Mouse (Mus musculus) liver, embryonic 13.5 days (tissue): ENCODE measurements around the gene Desi1. TPM values are rescaled to one million over a fixed set of nuclear protein-coding genes. Genes with fewer than 3 reads are reported as not detected.
"Not testable (repeated sequence)": the region's sequence is repeated elsewhere in the genome, so short reads cannot be mapped to it uniquely, and the experiment has no call there.

Experiments used
- ATAC-seq: fragments of 200-750 bp; cut with Nextera tagmentation; 2 replicates; pipeline ENCODE4 v1.8.0; 2017; ENCODE audit warnings: low read depth, mild to moderate bottlenecking, moderate number of reproducible peaks, moderate library complexity
- DNase-seq: peaks from one replicate; pipeline ENCODE4 v3.0.0; 2022
- H3K27ac ChIP-seq: fragments of 300-500 bp; sonication (generic); 2 replicates; pipeline ENCODE4 v1.5.1; 2015; ENCODE audit warnings: moderate library complexity, mild to moderate bottlenecking, inconsistent platforms
- H3K27me3 ChIP-seq: fragments of 300-500 bp; sonication (generic); 2 replicates; pipeline ENCODE4 v1.6.1; 2015; ENCODE audit warnings: mild to moderate bottlenecking, inconsistent platforms
- H3K36me3 ChIP-seq: fragments of 300-500 bp; sonication (generic); 2 replicates; pipeline ENCODE4 v1.6.1; 2015; ENCODE audit warnings: mild to moderate bottlenecking, inconsistent platforms
- H3K4me1 ChIP-seq: fragments of 300-500 bp; sonication (generic); replicated peaks from 2 replicates; pipeline ENCODE4 v1.6.1; 2015; ENCODE audit warnings: inconsistent platforms
- H3K4me2 ChIP-seq: fragments of 300-500 bp; sonication (generic); 2 replicates; pipeline ENCODE4 v1.6.1; 2015; ENCODE audit warnings: inconsistent platforms, mild to moderate bottlenecking, moderate library complexity
- H3K4me3 ChIP-seq: fragments of 300-500 bp; sonication (generic); replicated peaks from 2 replicates; pipeline ENCODE4 v1.5.1; 2015; ENCODE audit warnings: mild to moderate bottlenecking, inconsistent platforms
- H3K9ac ChIP-seq: fragments of 300-500 bp; sonication (generic); 2 replicates; pipeline ENCODE4 v1.6.1; 2015; ENCODE audit warnings: mild to moderate bottlenecking, inconsistent platforms
- H3K9me3 ChIP-seq: fragments of 300-500 bp; sonication (generic); replicated peaks from 2 replicates; pipeline ENCODE4 v1.6.1; 2016; ENCODE audit warnings: inconsistent platforms
- WGBS: fragments of 180-500 bp; shearing (Covaris S2); methylation state at CpG from one replicate; pipeline ENCODE4 v1.1.7; 2015; ENCODE audit not compliant: insufficient replicate concordance; 5-methylcytosine and 5-hydroxymethylcytosine counted together
- polyA plus RNA-seq: library from polyadenylated mRNA; unstranded; fragments of >200 nt; fragmentation: Nextera tagmentation; extraction: Ambion mirVana; gene quantifications from 2 replicates; pipeline ENCODE4 v1.2.1, GENCODE M21; 2015

Gene Desi1
- polyA plus RNA-seq, 1 experiment from 2014 or later = 12.8 TPM

DNA sequence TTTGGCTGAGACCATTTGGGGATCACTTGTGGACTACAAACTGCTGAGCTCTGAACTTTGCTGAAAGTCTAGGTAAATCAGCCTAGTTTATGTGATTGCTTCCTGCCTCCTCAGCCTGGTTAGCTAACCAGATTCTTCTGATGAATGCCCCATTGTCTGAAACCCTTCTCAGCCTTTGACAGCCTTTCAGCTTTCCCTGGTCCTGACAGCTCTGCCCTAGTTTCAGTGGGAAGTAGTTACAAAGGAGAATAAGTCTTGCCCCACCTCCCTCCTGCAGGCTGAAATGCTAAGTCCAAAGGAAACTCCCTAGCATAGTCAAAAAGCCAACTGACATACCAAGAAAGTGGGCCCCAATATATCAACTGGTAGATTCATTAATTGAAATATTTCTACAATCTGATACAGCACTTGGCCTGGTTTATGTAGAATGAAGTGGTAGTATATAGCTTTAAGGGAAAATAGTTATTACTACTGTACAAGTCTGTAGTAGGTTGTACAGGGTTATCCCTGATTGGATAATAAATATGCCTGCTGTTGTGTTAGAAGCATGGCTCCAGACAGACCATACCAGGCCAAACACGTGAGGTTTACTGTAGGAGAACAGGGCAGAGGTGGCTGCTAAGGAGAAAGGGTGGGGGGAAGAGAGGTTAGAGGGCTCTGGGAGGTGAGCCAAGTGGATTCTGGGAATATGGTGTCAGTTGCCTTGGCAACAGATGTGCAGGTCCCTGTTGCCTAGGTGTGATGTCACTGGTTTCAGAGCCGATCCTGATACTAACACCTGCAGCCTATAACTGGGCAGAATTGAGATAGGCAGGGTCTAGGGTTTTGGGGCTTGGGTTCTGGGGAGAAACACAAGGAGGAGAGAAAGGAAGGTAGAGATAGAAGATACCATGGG lies 48.1 kb downstream of the Desi1 start:
- 0 out of 2 replicates have a peak overlapping the region, but pooled peaks have one; percentile 7 for H3K27ac ChIP-seq
- H3K4me3 ChIP-seq = no peak overlapping the region
- H3K4me1 ChIP-seq = peaks cover 24% of the 10 kb centered on the region
- ATAC-seq (no peak), DNase-seq (no peak)
- no peaks in the 10 kb centered on the region for H3K9me3 ChIP-seq
- H3K9ac ChIP-seq = no peak overlapping the region
- H3K36me3 ChIP-seq = no peaks in the 10 kb centered on the region
- 62% methylated on average over 2 of the region's 2 CpGs for WGBS
- H3K27me3 ChIP-seq = 0 out of 2 replicates have a peak, but pooled peaks cover 3% of the 10 kb centered on the region
- no peak overlapping the region for H3K4me2 ChIP-seq

GRCm38 (mm10) chr15:81982173-81982572 lies 51.5 kb downstream of the Desi1 start:
- 47% methylated on average over 1 of the region's 1 CpGs for WGBS
- H3K9ac ChIP-seq = no peak overlapping the region

GRCm38 (mm10) chr15:81980321-81980720 lies 53.3 kb downstream of the Desi1 start, which contains the start of gene 1700029P11Rik:
TSS of gene 1700029P11Rik (plus strand) at chr15:81980540.
- H3K27me3 ChIP-seq = no peaks in the 10 kb centered on the region
- DNase-seq = no peak
- H3K4me2 ChIP-seq = no peak within 1 kb of the TSS
- no peak for ATAC-seq
- no peaks in the 10 kb centered on the region for H3K36me3 ChIP-seq
- H3K27ac ChIP-seq = no peak within 1 kb of the TSS
- peaks cover 5% of the 10 kb centered on the region; the same call in 1 of the 2 replicates for H3K4me1 ChIP-seq
- H3K4me3 ChIP-seq = no peak within 1 kb of the TSS
- H3K9ac ChIP-seq = no peak within 1 kb of the TSS
- H3K9me3 ChIP-seq = peaks cover 3% of the 10 kb centered on the region; the same call in 1 of the 2 replicates
- 78% methylated on average over 23 of the region's 23 CpGs for WGBS

More at GRCm38 (mm10) chr15:81982173-81982572, 51.5 kb downstream of the Desi1 start:
- peaks cover 5% of the 10 kb centered on the region; the same call in 1 of the 2 replicates for H3K4me1 ChIP-seq
- H3K27ac ChIP-seq = no peak overlapping the region
- DNase-seq (no peak), ATAC-seq (no peak)
- H3K27me3 ChIP-seq = no peaks in the 10 kb centered on the region
- H3K36me3 ChIP-seq = no peaks in the 10 kb centered on the region
- H3K4me3 ChIP-seq = no peak overlapping the region
- no peaks in the 10 kb centered on the region for H3K9me3 ChIP-seq
- no peak overlapping the region for H3K4me2 ChIP-seq

GRCm38 (mm10) chr15:81975156-81975555 lies 58.5 kb downstream of the Desi1 start:
- not testable (repeated sequence) for H3K4me3 ChIP-seq, DNase-seq, H3K9me3 ChIP-seq, H3K36me3 ChIP-seq, ATAC-seq, H3K27me3 ChIP-seq, H3K27ac ChIP-seq, H3K4me2 ChIP-seq, H3K4me1 ChIP-seq, H3K9ac ChIP-seq
- WGBS = 84% methylated on average over 8 of the region's 8 CpGs

DNA sequence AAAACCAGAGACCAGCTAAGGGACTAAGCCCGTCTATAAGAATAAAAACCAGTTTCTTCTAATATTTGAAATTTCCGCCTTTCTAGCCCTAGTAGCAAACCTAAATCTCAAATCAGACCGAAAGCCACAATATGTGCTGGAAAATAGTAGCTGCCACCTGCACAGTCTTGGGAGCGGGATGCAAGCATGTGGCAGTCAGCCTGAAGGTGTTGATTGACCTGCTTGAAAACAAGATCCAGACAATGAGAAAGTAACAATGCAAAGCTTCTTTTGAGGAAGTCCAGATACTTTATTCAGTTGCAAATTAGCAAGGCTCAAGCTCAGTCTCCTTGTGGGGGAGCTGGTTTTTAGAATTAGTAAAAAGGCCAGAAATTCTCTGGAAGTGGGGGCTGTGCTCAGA lies 63.2 kb downstream of the Desi1 start:
- not testable (repeated sequence) for H3K36me3 ChIP-seq, H3K4me3 ChIP-seq, H3K9ac ChIP-seq, H3K9me3 ChIP-seq, ATAC-seq, H3K27ac ChIP-seq, DNase-seq, H3K4me2 ChIP-seq, H3K27me3 ChIP-seq
- H3K4me1 ChIP-seq = peaks cover 19% of the 10 kb centered on the region
- WGBS = 82% methylated on average over 4 of the region's 4 CpGs

DNA sequence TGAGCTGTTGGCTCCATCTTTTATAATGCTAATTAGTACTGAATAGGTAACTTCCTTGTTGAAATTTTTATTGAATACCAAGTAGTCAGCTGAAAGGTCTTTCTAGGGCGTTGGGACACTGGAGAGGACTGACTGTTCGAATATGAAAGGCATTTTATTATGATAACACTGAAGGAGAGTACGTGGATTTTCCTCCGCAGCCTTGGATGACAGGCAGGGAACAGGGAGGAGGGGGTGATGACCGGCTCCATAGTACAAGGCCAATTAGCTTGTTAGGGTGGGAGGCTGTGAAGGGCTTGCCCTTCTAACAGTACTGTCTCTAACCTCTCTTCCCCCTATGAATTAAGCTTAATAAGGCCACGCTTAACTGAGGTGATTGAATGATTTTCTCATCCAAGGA lies 64.0 kb downstream of the Desi1 start:
- not testable (repeated sequence) for H3K4me3 ChIP-seq, H3K4me2 ChIP-seq, ATAC-seq, DNase-seq, H3K27ac ChIP-seq, H3K9me3 ChIP-seq, H3K27me3 ChIP-seq, H3K36me3 ChIP-seq, H3K9ac ChIP-seq
- H3K4me1 ChIP-seq = peaks cover 19% of the 10 kb centered on the region
- WGBS = 80% methylated on average over 6 of the region's 6 CpGs

- WGBS = 38% methylated on average over 7 of the region's 7 CpGs
- H3K36me3 ChIP-seq = no peaks in the 10 kb centered on the region
- H3K9ac ChIP-seq = no peak overlapping the region
- ATAC-seq (peak; percentile 87), DNase-seq (peak; percentile 41)
- H3K4me3 ChIP-seq = no peak overlapping the region
- H3K4me1 ChIP-seq = peaks cover 19% of the 10 kb centered on the region
- H3K27ac ChIP-seq = peak overlapping the region; percentile 41
- H3K27me3 ChIP-seq = peaks cover 7% of the 10 kb centered on the region; the same call in 1 of the 2 replicates
- H3K9me3 ChIP-seq = no peaks in the 10 kb centered on the region
- no peak overlapping the region for H3K4me2 ChIP-seq
These were observed 64.5 kb downstream of the Desi1 start for GRCm38 (mm10) chr15:81969173-81969572.

- DNase-seq (no peak), ATAC-seq (no peak)
- Histone ChIP-seq H3K4me1 (peaks cover 19% of the 10 kb centered on the region), H3K36me3 (no peaks in the 10 kb centered on the region), H3K9me3 (no peaks in the 10 kb centered on the region), H3K4me2 (no peak overlapping the region), H3K4me3 (no peak overlapping the region), H3K27me3 (peaks cover 7% of the 10 kb centered on the region; the same call in 1 of the 2 replicates), H3K27ac (no peak overlapping the region; the same call in 1 of the 2 replicates), H3K9ac (no peak overlapping the region; the same call in 1 of the 2 replicates)
- WGBS = 42% methylated on average over 2 of the region's 2 CpGs
These were observed 65.2 kb downstream of the Desi1 start for GRCm38 (mm10) chr15:81968447-81968846.

DNA sequence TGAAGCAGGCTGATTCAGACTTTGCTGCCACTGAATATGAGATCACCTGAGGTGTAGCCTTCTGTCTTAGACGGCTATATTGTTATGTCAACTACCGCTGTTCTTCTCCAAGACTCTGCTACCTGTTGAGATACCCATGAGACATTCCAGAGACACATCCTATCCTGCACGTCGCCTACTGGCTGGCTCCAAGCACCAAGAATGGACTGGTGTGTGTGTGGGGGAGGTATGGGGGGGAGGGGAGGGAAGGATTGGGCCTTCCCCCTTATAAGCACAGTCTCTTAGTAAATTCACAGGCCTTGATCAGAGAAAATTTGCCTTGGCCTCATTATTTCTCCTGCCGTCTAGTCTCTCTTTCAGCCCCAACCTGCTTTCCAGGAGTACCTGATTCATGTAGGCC lies 65.8 kb downstream of the Desi1 start:
- no peaks in the 10 kb centered on the region for H3K36me3 ChIP-seq
- no peak overlapping the region for H3K4me3 ChIP-seq
- H3K4me2 ChIP-seq = no peak overlapping the region
- H3K27me3 ChIP-seq = peaks cover 7% of the 10 kb centered on the region; the same call in 1 of the 2 replicates
- ATAC-seq = no peak
- H3K27ac ChIP-seq = no peak overlapping the region
- WGBS = 83% methylated on average over 5 of the region's 5 CpGs
- peaks cover 19% of the 10 kb centered on the region for H3K4me1 ChIP-seq
- H3K9ac ChIP-seq = no peak overlapping the region
- H3K9me3 ChIP-seq = no peaks in the 10 kb centered on the region
- DNase-seq = no peak

- 72% methylated on average over 10 of the region's 14 CpGs for WGBS
- DNase-seq = no peak
- H3K36me3 ChIP-seq = no peaks in the 10 kb centered on the region
These were observed 67.4 kb downstream of the Desi1 start for GRCm38 (mm10) chr15:81966062-81966829.

GRCm38 (mm10) chr15:81964980-81965545 lies 68.6 kb downstream of the Desi1 start:
- H3K9me3 ChIP-seq = no peaks in the 10 kb centered on the region
- H3K4me2 ChIP-seq = no peak overlapping the region
- peaks cover 7% of the 10 kb centered on the region; the same call in 1 of the 2 replicates for H3K27me3 ChIP-seq
- H3K9ac ChIP-seq = no peak overlapping the region
- H3K4me3 ChIP-seq = no peak overlapping the region
- peaks cover 29% of the 10 kb centered on the region for H3K4me1 ChIP-seq
- 53% methylated on average over 4 of the region's 4 CpGs for WGBS
- H3K27ac ChIP-seq = no peak overlapping the region
- H3K36me3 ChIP-seq = no peaks in the 10 kb centered on the region
- ATAC-seq = no peak
- no peak for DNase-seq

More at GRCm38 (mm10) chr15:81966062-81966829, 67.4 kb downstream of the Desi1 start:
- Histone ChIP-seq H3K4me1 (peaks cover 23% of the 10 kb centered on the region), H3K9me3 (no peaks in the 10 kb centered on the region), H3K27me3 (peaks cover 7% of the 10 kb centered on the region; the same call in 1 of the 2 replicates), H3K4me2 (no peak overlapping the region), H3K9ac (no peak overlapping the region), H3K27ac (no peak overlapping the region), H3K4me3 (no peak overlapping the region)
- ATAC-seq = no peak
